Mouse (Mus musculus): Measurements from ENCODE around the gene N4bp2.

DNA sequence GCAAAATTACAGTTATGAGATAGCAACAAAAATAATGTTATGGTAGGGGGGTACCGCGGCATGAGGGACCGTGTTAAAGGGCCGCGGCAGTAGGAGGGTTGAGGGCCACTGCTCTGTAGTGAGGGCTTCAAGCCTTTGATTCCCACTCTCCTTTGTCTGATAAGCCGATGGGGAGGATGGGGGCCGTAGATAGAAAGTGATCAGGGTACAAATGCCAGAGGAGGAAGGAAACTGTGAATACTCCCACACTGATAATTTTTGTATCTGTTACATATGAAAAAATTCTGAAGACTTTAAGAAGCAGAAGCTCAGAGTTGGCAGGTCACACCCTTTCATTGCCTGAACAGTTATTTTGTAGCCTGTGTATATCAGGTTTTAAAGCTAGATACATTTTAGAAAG is 79.6 kb downstream of the N4bp2 start:
- TF ChIP-seq CHD2 (IDR thresholded peaks at IDR 0.05; ENCODE audit: low read depth, low read length): no peak
- TF ChIP-seq HCFC1 (IDR thresholded peaks at IDR 0.05; ENCODE audit: borderline replicate concordance, insufficient read depth, low read length): no peak
- no peak for TF ChIP-seq MAFK (IDR thresholded peaks at IDR 0.05; ENCODE audit: insufficient read depth, low read depth, low read length)
- TF ChIP-seq ZNF384 (IDR thresholded peaks at IDR 0.05; ENCODE audit: low read depth, low read length): no peak
- no peak for TF ChIP-seq ZC3H11A (IDR thresholded peaks at IDR 0.05; ENCODE audit: borderline replicate concordance, low read depth, low read length)
